In genomic region chr2:135963089-135963488, GRCm38 (mm10) we compare ENCODE assay signal across 17 mouse cellular contexts.
"Had no signal": no experiment of that assay in that cellular context is flagged by ENCODE, and none has a peak within 500 bp of the region (broad histone marks: within the 10 kb centered on the region; RNA-seq: fewer than 3 reads in every experiment).

No protein-coding gene starts in this region.

- H3K27ac ChIP-seq: lung, embryonic 15.5 days; macrophage; midbrain, embryonic 13.5 days; midbrain, embryonic 15.5 days; neural tube, embryonic 12.5 days; stomach, embryonic 15.5 days; stomach, postnatal 0 days had no signal

- H3K27me3 ChIP-seq: lung, embryonic 15.5 days; megakaryocyte, embryonic 14.5 days; midbrain, embryonic 13.5 days; midbrain, embryonic 15.5 days; neural tube, embryonic 12.5 days; stomach, embryonic 15.5 days had no signal

- H3K36me3 ChIP-seq: lung, embryonic 15.5 days; midbrain, embryonic 13.5 days; midbrain, embryonic 15.5 days; neural tube, embryonic 12.5 days; stomach, embryonic 15.5 days had no signal

- H3K9me3 ChIP-seq: lung, embryonic 15.5 days; megakaryocyte, embryonic 14.5 days; midbrain, embryonic 13.5 days; midbrain, embryonic 15.5 days; neural tube, embryonic 12.5 days; stomach, embryonic 15.5 days had no signal

- H3K9ac ChIP-seq: lung, embryonic 15.5 days; midbrain, embryonic 13.5 days; midbrain, embryonic 15.5 days; neural tube, embryonic 12.5 days; stomach, embryonic 15.5 days had no signal

- H3K4me1 ChIP-seq: lung, embryonic 15.5 days; megakaryocyte, embryonic 14.5 days; neural tube, embryonic 12.5 days; stomach, embryonic 15.5 days had no signal

- H3K4me3 ChIP-seq: lung, embryonic 15.5 days; megakaryocyte, embryonic 14.5 days; midbrain, embryonic 13.5 days; midbrain, embryonic 15.5 days; neural tube, embryonic 12.5 days; stomach, embryonic 15.5 days had no signal

- ATAC-seq: lung, postnatal 0 days; midbrain, embryonic 13.5 days; midbrain, embryonic 15.5 days had no signal

- H3K4me2 ChIP-seq: lung, embryonic 15.5 days; midbrain, embryonic 11.5 days; midbrain, embryonic 13.5 days; midbrain, embryonic 15.5 days; neural tube, embryonic 12.5 days; stomach, embryonic 15.5 days had no signal

- DNase-seq: lung, adult 2 months; lung, postnatal 14 days; lung, postnatal 36 days; right cerebral cortex, postnatal 14 days; thymus, adult 2 months; thymus, postnatal 25 days; thymus, postnatal 4 days had no signal
